Mouse (Mus musculus): ENCODE data around the gene Krt20. TPM values are rescaled to one million over a fixed set of nuclear protein-coding genes. Genes with fewer than 3 reads are reported as not detected.

Gene Krt20
- polyA plus RNA-seq (2014; fragmentation: Nextera tagmentation; extraction: Ambion mirVana) = 16.5 and 17.1 TPM in 2 replicates

DNA sequence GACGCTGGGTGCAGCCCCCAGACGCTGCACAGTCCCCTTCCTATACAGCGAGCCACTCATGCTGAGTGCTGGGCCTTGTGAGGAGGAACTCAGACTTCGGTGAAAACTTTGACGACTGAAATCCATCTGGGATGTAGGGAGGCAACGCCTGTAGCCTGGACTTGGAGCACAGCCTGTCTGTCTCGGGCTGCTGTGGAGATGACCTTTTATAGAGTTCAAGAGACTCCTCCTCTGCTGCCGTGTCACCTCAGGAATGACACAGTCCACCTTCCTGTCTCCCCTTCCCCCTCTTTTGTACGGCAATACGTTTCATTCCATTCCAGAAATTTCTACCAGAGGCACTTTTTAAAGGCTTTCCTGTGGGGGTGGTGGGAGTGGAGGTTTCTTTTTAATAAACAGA is at the start of gene Krt20:
Gene Krt20, minus strand, starts transcription at position 179 of the 400 bp plus-strand sequence.
- no peak within 1 kb of the TSS for H3K9ac ChIP-seq (ENCODE audit: low read length)
- ATAC-seq (replicated peaks; ENCODE audit: low FRiP score, low TSS enrichment, low read depth) (no peak), DNase-seq (ENCODE audit: low spot score) (no peak)
- no peak within 1 kb of the TSS for H3K27ac ChIP-seq (ENCODE audit: low read depth)
- H3K27me3 ChIP-seq (replicated peaks; ENCODE audit: control insufficient read depth, insufficient read depth, low read length) = no peaks in the 10 kb centered on the region
- no peaks in the 10 kb centered on the region for H3K36me3 ChIP-seq (ENCODE audit: control insufficient read depth, insufficient read depth, low read length)
- H3K4me1 ChIP-seq (replicated peaks; ENCODE audit: control insufficient read depth, insufficient read depth, low read length) = peaks cover 4% of the 10 kb centered on the region; the same call in 1 of the 2 replicates
- no peaks in the 10 kb centered on the region for H3K9me3 ChIP-seq (ENCODE audit: control insufficient read depth, low read length)
- WGBS = 17% methylated on average over 10 of the region's 10 CpGs
- peak within 1 kb of the TSS; percentile 13; the same call in 1 of the 2 replicates for H3K4me3 ChIP-seq (ENCODE audit: low read depth, low read length)
- H3K4me2 ChIP-seq (ENCODE audit: low read length) = peak within 1 kb of the TSS; percentile 29

GRCm38 (mm10) chr11:99474981-99475380 is 37.0 kb upstream of the Krt20 start:
- H3K36me3 ChIP-seq (ENCODE audit: control insufficient read depth, insufficient read depth, low read length) = no peaks in the 10 kb centered on the region
- H3K9ac ChIP-seq (ENCODE audit: low read length) = no peak overlapping the region
- H3K9me3 ChIP-seq (ENCODE audit: control insufficient read depth, low read length) = no peaks in the 10 kb centered on the region
- no peaks in the 10 kb centered on the region for H3K27me3 ChIP-seq (replicated peaks; ENCODE audit: control insufficient read depth, insufficient read depth, low read length)
- 67% methylated on average over 3 of the region's 3 CpGs for WGBS
- ATAC-seq (replicated peaks; ENCODE audit: low FRiP score, low TSS enrichment, low read depth) (no peak), DNase-seq (ENCODE audit: low spot score) (no peak)
- H3K4me3 ChIP-seq (ENCODE audit: low read depth, low read length) = no peak overlapping the region
- no peaks in the 10 kb centered on the region for H3K4me1 ChIP-seq (replicated peaks; ENCODE audit: control insufficient read depth, insufficient read depth, low read length)
- no peak overlapping the region for H3K27ac ChIP-seq (ENCODE audit: low read depth)
- H3K4me2 ChIP-seq (ENCODE audit: low read length) = no peak overlapping the region

- Histone ChIP-seq H3K36me3 (ENCODE audit: control insufficient read depth, insufficient read depth, low read length) (no peaks in the 10 kb centered on the region), H3K4me3 (ENCODE audit: low read depth, low read length) (no peak overlapping the region), H3K27me3 (replicated peaks; ENCODE audit: control insufficient read depth, insufficient read depth, low read length) (no peaks in the 10 kb centered on the region), H3K9me3 (ENCODE audit: control insufficient read depth, low read length) (no peaks in the 10 kb centered on the region), H3K4me1 (replicated peaks; ENCODE audit: control insufficient read depth, insufficient read depth, low read length) (no peaks in the 10 kb centered on the region), H3K27ac (ENCODE audit: low read depth) (no peak overlapping the region), H3K9ac (ENCODE audit: low read length) (no peak overlapping the region), H3K4me2 (ENCODE audit: low read length) (no peak overlapping the region)
- ATAC-seq (replicated peaks; ENCODE audit: low FRiP score, low TSS enrichment, low read depth) (no peak), DNase-seq (ENCODE audit: low spot score) (no peak)
- 64% methylated on average over 6 of the region's 6 CpGs for WGBS
Observed at GRCm38 (mm10) chr11:99473433-99473832, 35.5 kb upstream of the Krt20 start.

- WGBS = 80% methylated on average over 4 of the region's 4 CpGs
- DNase-seq (ENCODE audit: low spot score) (no peak), ATAC-seq (replicated peaks; ENCODE audit: low FRiP score, low TSS enrichment, low read depth) (no peak)
- Histone ChIP-seq H3K4me2 (ENCODE audit: low read length) (no peak overlapping the region), H3K9ac (ENCODE audit: low read length) (no peak overlapping the region), H3K9me3 (ENCODE audit: control insufficient read depth, low read length) (no peaks in the 10 kb centered on the region), H3K4me3 (ENCODE audit: low read depth, low read length) (no peak overlapping the region), H3K36me3 (ENCODE audit: control insufficient read depth, insufficient read depth, low read length) (no peaks in the 10 kb centered on the region), H3K27me3 (replicated peaks; ENCODE audit: control insufficient read depth, insufficient read depth, low read length) (no peaks in the 10 kb centered on the region), H3K4me1 (replicated peaks; ENCODE audit: control insufficient read depth, insufficient read depth, low read length) (no peaks in the 10 kb centered on the region), H3K27ac (ENCODE audit: low read depth) (no peak overlapping the region)
Observed at GRCm38 (mm10) chr11:99472405-99472804, 34.5 kb upstream of the Krt20 start.

DNA sequence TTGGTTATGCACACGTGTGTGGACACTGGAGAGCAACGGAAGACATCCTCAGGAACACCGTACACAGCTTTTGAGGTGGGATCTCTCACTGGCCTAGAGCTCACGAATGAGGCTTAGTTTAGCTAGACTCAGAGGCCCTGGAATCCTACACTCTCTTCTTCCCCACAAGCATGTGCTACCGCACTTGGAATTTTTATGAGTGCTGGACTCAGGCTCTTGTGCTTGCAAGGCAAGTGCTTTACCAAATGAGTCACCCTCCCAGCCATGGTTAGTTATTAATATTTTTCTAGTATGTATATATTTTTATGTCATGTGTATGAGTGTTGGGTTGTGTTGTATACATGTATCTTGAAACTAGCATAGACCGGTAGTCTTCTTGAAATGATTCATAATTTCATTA is 34.0 kb upstream of the Krt20 start:
- H3K4me3 ChIP-seq (ENCODE audit: low read depth, low read length) = no peak overlapping the region
- H3K27me3 ChIP-seq (replicated peaks; ENCODE audit: control insufficient read depth, insufficient read depth, low read length) = no peaks in the 10 kb centered on the region
- 80% methylated on average over 6 of the region's 6 CpGs for WGBS
- no peak for ATAC-seq (replicated peaks; ENCODE audit: low FRiP score, low TSS enrichment, low read depth)
- H3K9ac ChIP-seq (ENCODE audit: low read length) = no peak overlapping the region
- H3K27ac ChIP-seq (ENCODE audit: low read depth) = no peak overlapping the region
- H3K9me3 ChIP-seq (ENCODE audit: control insufficient read depth, low read length) = no peaks in the 10 kb centered on the region
- DNase-seq (ENCODE audit: low spot score) = no peak
- H3K4me1 ChIP-seq (replicated peaks; ENCODE audit: control insufficient read depth, insufficient read depth, low read length) = 0 out of 2 replicates have a peak, but pooled peaks cover under 1% of the 10 kb centered on the region
- H3K36me3 ChIP-seq (ENCODE audit: control insufficient read depth, insufficient read depth, low read length) = no peaks in the 10 kb centered on the region
- H3K4me2 ChIP-seq (ENCODE audit: low read length) = no peak overlapping the region

DNA sequence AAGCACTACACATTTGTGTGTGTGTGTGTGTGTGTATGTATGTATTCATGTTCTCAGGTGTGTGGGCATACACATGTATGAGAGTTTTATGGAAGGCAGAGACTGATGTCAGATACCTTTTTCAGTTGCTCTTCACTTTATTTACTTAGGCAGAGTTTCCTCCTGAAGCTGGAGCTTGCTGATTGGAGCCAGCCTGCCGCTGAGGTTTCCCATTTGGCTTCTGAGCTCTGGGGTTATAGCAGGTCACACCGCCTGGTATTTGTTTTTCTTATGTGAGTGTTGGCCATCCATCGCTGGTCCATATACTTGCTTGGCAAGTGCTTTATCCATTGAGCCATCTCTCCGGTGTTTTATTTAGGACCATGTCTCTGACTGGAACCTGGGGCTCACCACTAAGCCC is 31.3 kb upstream of the Krt20 start:
- Histone ChIP-seq H3K9me3 (ENCODE audit: control insufficient read depth, low read length) (no peaks in the 10 kb centered on the region), H3K4me3 (ENCODE audit: low read depth, low read length) (no peak overlapping the region), H3K4me2 (ENCODE audit: low read length) (no peak overlapping the region), H3K27ac (ENCODE audit: low read depth) (no peak overlapping the region), H3K27me3 (replicated peaks; ENCODE audit: control insufficient read depth, insufficient read depth, low read length) (no peaks in the 10 kb centered on the region), H3K4me1 (replicated peaks; ENCODE audit: control insufficient read depth, insufficient read depth, low read length) (0 out of 2 replicates have a peak, but pooled peaks cover 3% of the 10 kb centered on the region), H3K36me3 (ENCODE audit: control insufficient read depth, insufficient read depth, low read length) (no peaks in the 10 kb centered on the region), H3K9ac (ENCODE audit: low read length) (no peak overlapping the region)
- no peak for ATAC-seq (replicated peaks; ENCODE audit: low FRiP score, low TSS enrichment, low read depth)
- no peak for DNase-seq (ENCODE audit: low spot score)
- WGBS = 25% methylated on average over 4 of the region's 4 CpGs

- no peaks in the 10 kb centered on the region for H3K9me3 ChIP-seq (ENCODE audit: control insufficient read depth, low read length)
- no peak overlapping the region for H3K9ac ChIP-seq (ENCODE audit: low read length)
- no peaks in the 10 kb centered on the region for H3K27me3 ChIP-seq (replicated peaks; ENCODE audit: control insufficient read depth, insufficient read depth, low read length)
- H3K4me2 ChIP-seq (ENCODE audit: low read length) = no peak overlapping the region
- H3K27ac ChIP-seq (ENCODE audit: low read depth) = no peak overlapping the region
- DNase-seq (ENCODE audit: low spot score) (peak; percentile 51), ATAC-seq (replicated peaks; ENCODE audit: low FRiP score, low TSS enrichment, low read depth) (no peak)
- no peak overlapping the region for H3K4me3 ChIP-seq (ENCODE audit: low read depth, low read length)
- 70% methylated on average over 11 of the region's 11 CpGs for WGBS
- H3K36me3 ChIP-seq (ENCODE audit: control insufficient read depth, insufficient read depth, low read length) = no peaks in the 10 kb centered on the region
- H3K4me1 ChIP-seq (replicated peaks; ENCODE audit: control insufficient read depth, insufficient read depth, low read length) = 0 out of 2 replicates have a peak, but pooled peaks cover 3% of the 10 kb centered on the region
Observed at GRCm38 (mm10) chr11:99468566-99468965, 30.6 kb upstream of the Krt20 start.

DNA sequence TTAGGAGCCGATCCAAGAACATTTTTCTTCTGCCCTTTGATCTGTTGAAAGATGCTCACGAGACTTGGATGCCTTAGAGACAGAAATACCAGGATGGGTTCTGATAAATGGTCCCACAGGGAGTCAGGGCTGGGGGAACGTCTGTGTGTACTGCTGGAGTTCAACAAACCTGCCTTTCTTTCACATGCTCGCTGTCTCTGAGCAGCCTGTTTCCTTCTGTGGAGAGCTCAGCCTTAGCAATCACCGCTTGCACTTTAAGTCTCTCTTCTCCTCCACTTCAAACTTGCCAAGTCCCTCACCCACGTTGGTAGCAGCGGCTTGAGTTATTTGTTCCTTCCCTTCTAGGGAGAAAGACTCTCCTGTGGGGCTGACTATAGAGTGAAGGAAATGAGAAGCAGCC is 28.4 kb upstream of the Krt20 start:
- 18% methylated on average over 7 of the region's 7 CpGs for WGBS
- ATAC-seq (replicated peaks; ENCODE audit: low FRiP score, low TSS enrichment, low read depth) (no peak), DNase-seq (ENCODE audit: low spot score) (no peak)
- Histone ChIP-seq H3K4me2 (ENCODE audit: low read length) (no peak overlapping the region), H3K27me3 (replicated peaks; ENCODE audit: control insufficient read depth, insufficient read depth, low read length) (no peaks in the 10 kb centered on the region), H3K9ac (ENCODE audit: low read length) (no peak overlapping the region), H3K36me3 (ENCODE audit: control insufficient read depth, insufficient read depth, low read length) (no peaks in the 10 kb centered on the region), H3K4me1 (replicated peaks; ENCODE audit: control insufficient read depth, insufficient read depth, low read length) (0 out of 2 replicates have a peak, but pooled peaks cover 3% of the 10 kb centered on the region), H3K27ac (ENCODE audit: low read depth) (no peak overlapping the region), H3K9me3 (ENCODE audit: control insufficient read depth, low read length) (no peaks in the 10 kb centered on the region), H3K4me3 (ENCODE audit: low read depth, low read length) (no peak overlapping the region)

DNA sequence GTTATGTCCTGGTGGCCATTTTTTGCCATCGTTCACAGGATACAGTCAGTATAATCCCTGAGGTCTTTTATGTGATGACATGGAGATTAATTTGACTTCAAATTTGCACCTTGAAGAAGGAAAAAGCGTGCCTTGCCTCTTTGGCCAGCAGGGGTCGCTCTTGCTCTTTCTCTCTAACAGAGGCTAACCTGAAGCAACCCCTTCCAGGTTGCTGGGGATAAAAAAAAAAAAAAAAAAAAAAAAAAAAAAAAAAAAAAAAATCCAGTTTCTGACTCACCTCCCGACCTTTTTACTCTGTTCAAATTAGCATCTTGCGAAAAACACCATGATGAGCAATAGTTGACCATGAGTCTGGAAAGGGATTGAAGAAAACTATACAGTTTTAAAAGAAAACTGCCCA is 26.9 kb upstream of the Krt20 start:
- Histone ChIP-seq H3K27ac (ENCODE audit: low read depth) (no peak overlapping the region), H3K9ac (ENCODE audit: low read length) (no peak overlapping the region), H3K9me3 (ENCODE audit: control insufficient read depth, low read length) (no peaks in the 10 kb centered on the region), H3K27me3 (replicated peaks; ENCODE audit: control insufficient read depth, insufficient read depth, low read length) (no peaks in the 10 kb centered on the region), H3K4me2 (ENCODE audit: low read length) (no peak overlapping the region), H3K36me3 (ENCODE audit: control insufficient read depth, insufficient read depth, low read length) (no peaks in the 10 kb centered on the region), H3K4me1 (replicated peaks; ENCODE audit: control insufficient read depth, insufficient read depth, low read length) (0 out of 2 replicates have a peak, but pooled peaks cover 3% of the 10 kb centered on the region), H3K4me3 (ENCODE audit: low read depth, low read length) (no peak overlapping the region)
- no peak for ATAC-seq (replicated peaks; ENCODE audit: low FRiP score, low TSS enrichment, low read depth)
- peak; percentile 94 for DNase-seq (ENCODE audit: low spot score)
- WGBS = 3% methylated on average over 5 of the region's 5 CpGs

Measured in intestine, embryonic 14.5 days (tissue).